Mouse (Mus musculus) brain, adult 2 months (tissue): ENCODE measurements at regions not wholly inside any gene's neighbourhood (a gene's known extent, or its start where the extent isn't known, plus 50 kb on each side); places are given as distances from the start of the nearest gene placed in this dataset.

Experiments
- DNase-seq: peaks from one replicate; pipeline ENCODE4 v3.0.0; 2011; ENCODE audit warnings: low read depth, low spot score

GRCm38 (mm10) chr7:51434865-51435264, 76.0 kb upstream of the Ano5 start:
- DNase-seq, result peak; percentile 69

GRCm38 (mm10) chr7:51454989-51455692, 55.7 kb upstream of the Ano5 start:
- peak; percentile 7 for DNase-seq

DNA sequence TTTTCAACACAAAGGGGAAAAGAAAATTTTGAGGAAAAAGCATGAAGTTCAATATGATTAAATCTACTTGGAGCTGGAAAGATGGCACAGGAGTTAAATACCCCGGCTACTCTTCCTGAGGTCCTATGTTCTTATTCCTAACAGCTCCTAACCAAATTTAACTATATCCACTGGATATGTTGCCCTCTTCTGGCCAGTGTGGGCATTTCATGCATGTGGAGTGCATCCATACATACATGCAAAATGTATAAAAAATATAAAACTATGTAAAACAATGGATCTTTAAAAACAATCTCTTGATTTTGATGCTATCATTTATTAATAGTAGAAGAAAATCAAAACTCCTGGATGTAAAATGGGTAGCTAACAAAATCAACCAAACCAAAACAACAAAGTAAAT, 52.1 kb upstream of the Ano5 start:
- DNase-seq, result peak; percentile 8
